Mouse (Mus musculus) T-helper 1 cell (primary cell): ENCODE data around the gene Ankrd27.

Experiments
- in situ Hi-C: fragments of 300-600 bp; cut with MboI, MseI; formaldehyde crosslinking; loops from one replicate; pipeline ENCODE4 v1.15.1; 2025; ENCODE audit warnings: high pct_unique_total_duplicates

The Ankrd27 gene

DNA sequence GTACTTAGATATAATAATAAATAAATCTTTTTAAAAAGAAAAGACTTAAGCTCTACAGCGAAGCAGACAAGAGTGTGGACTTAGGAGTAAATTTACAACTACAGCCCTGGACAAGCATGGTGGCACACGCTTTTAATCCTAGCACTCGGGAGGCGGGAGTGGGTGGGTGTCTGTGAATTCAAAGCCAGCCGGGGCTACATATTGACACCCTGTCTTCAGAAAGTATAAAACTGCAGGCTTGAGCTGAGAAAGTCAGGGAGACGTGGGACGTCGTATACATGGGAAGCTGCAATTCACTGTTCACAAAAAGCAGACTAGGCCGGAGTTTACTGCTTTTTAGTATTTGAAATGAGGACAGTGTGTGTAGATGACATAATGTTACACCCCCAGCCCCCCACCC is 50.8 kb downstream of the Ankrd27 start:
- in situ Hi-C loops = no loop called here

DNA sequence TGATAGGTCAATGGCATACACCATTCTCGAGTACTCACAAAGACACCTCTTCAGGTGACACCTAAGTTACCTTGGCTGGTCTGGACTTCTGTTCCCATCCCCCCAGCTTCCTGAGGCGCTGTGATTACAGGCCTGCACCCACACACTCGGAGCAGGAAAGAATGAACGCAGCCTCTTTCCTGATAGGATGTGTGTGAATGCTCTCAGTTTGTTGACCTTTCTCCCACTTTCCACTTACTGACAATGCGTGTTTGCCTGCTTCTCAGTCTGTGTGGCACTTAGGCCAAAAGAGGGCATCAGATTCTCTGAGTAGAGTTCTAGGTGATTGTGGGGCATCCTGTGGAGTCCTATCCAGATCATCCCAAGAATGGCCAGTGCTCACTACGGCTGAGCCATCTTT is 54.0 kb downstream of the Ankrd27 start:
- in situ Hi-C loops = no loop called here

DNA sequence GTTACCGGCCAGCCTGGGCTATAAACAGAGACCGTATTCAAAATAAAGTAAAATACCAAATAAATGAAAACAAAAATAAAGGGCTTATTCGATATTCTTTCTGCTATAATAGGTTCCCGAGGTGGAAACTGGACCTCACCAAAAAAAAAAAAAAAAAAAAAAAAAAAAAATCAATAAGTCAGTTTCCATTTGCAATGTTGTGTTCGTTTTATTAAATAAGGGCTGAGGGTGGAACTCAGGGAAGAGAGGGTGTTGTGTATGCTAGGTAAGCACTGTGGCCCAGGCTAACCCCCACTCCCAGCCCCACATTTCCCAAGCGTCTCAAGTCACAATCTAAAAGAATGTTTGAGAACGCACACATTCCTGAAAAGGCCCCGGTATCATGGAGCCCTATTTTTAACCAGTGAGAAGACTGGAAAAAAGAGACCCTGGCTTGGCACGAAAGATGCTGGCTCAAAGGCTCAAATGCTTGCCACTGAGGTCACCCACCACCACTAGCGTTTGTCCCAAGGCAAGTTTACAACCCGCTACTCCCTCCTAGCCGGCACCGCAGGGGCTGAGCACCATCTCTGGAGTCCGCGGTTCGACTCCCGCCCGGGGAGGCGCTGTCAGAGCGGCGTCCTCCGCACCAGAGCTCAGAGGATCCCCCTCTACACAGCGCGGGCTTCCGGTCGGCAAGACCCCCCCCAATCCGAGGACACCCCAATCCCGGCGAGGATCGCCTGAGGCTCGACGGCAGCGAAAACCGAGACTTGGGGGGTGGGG is 60.5 kb downstream of the Ankrd27 start:
- in situ Hi-C loops = no loop called here

DNA sequence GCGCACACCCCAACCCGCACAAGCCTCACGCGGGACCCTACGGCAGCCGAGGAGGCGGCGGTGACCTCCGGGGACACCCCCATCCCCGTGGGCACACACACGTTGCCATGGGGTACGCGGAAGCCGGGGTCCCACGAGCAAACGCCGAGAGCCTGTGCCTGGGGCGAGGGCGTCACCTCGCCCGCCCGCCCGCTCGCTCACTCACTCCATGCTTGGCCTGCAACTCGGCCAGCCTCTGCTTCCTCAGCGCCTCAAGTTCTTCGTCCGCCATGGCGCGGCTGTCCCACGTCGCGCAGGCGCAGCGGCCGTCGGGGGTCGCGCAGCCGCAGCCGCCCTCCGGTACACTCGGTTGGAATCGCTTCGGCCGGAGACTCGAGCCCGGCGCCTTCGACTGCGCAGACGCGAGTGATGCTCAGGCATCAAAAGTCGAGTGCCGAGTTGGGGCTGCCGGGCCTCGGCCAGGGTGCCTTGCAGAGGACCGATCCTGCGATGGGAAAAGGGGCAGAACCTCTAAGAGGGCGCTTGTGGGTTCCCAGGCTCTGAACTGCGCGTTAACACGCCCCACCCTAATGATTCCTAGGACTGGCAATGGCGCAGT is 61.2 kb downstream of the Ankrd27 start, which contains the start of gene Pdcd5:
Gene Pdcd5, minus strand, starts transcription at position 421 of the 598 bp plus-strand sequence.
- in situ Hi-C loops = no loop called here

DNA sequence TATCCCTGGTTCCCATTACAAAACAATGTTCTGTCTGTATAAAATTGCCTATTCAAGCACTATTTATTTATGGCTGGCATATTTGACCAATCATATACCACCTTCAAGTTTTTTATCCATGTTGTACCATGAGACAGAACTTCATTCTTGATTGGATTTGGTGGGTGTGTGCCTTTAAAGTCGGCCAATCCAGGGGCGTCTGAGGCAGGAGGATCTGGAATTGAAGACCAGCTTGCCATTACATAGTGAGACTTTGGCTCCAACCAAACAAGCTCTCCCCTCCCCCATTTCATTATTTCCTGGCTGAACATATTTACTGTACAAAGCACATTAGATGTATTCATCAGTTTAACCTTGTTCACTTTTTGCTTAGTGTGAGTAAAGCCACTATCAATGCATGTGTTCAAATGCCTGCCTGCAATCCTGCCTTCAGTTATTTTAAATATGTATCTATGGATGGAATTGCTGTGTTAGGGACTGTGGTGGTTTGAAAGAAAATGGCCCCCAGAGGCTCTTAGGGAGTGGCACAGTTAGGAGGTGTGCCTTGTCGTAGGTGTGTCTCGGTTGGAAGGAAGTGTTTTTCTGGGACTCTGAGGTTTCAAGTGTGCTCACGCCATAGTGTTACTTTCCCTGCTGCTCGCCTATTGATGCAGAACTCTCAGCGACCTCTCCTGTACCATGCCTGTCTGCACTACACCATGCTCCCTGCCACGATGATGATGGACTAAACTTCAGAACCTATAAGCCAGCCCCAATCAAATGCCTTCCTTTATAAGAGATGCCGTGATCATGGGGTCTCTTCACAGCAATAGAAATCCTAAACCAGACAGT is 62.4 kb downstream of the Ankrd27 start:
- in situ Hi-C loops = no loop called here

DNA sequence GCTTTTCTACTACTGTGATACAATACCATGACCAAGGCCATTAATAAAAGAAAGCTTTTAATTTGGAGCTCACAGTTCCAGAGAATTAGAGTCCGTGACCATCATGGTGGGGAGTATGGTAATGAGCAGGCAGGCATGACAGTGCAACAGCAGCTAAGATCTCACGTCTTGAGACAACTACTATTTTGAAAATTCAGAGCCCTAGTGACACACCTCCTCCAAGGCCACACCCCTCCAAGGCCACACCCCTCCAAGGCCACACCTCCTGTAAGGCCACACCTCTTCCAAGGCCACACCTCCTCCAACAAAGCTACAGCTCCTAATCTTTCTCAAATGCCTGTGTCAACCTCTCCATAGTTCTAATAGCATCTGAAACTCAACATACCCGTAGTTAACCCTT is 63.0 kb downstream of the Ankrd27 start:
- in situ Hi-C loops = no loop called here

DNA sequence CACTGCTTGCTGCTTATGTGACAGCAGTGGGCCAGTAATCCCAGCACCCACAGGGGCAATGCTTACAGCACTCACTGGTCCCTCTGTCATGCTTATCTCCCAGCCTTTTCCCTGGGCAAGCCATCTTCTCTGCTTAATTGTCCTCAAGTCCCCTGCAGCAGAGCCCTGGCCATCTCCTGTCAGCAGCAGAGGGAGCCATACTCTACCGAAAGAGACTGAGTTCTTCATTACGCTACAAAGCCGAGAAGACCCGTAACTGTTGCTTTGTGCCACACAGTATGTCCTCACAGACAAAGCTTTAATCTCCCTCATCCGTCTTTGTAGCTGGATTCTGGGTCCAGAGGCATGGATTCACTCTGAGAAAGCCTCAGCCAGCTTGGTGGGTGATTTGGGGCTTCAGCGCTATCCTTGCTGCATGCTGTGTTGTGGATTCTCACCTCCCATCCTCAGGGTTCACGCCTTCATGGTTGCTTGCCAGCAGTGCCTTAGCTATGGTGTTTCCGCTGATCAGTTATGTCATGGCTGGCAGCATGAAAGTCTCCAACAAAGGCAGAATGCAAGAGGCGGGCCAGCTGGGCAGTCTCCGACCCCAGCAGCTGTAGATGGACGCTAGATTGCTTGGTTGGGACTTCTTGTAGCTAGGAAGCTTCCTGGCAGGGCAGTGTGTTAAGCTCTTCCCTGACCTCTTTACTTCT is 64.8 kb downstream of the Ankrd27 start:
- in situ Hi-C loops = loop anchor here (25.0 kb wide), 1 partner anchor 1711 kb away; no protein-coding TSS in a partner anchor

DNA sequence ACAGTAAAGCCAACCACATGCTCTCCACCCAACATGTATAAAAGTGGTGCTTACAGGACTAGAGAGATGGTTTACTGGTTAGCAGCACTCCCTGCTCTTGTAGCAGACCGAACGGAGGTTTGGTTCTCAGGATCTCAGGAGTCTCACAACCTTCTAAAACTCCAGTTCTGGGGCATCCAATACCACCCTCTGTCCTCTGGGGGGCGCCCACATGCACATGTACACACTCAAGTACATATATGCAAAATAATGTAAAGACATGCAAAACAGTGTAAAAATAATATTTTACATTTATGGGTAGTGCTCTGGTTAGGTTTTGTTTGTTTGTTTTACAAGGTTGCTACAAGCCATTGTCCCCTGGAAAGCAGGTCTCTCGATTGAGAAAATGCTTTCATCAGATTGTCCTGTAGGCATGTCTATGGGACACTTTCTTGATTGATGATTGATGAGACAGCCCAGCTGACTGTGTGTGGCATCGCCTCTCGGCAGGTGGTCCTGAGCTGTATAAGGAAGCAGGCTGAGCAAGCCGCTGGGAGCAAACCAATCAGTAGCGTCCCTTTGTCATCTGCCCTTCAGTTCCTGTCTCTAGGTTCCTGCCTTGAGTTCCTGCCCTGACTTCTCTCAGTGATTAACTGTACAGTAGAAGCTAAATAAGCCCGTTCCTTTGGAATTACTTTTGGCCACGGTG is 65.7 kb downstream of the Ankrd27 start:
- in situ Hi-C loops = loop anchor here (25.0 kb wide), 1 partner anchor 1711 kb away; no protein-coding TSS in a partner anchor

DNA sequence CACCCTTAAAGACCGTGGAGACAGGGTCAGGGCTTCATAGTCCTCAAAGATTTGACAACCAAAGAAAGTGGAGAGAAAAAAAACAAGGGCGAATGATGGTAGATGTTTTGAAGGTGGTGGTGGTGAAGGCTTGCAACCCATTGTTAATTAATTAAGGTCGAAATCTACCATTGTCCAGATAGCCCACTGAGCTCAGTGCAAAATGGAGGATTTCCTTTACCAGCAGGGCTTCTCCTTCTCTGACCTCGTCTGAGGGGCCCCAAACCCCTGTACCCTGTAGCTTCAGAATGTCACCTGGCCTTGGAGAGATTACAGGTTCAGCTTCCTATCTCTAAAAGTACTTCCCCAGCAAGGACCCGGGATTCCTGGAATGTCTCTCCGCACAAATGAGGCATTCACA is 71.8 kb downstream of the Ankrd27 start:
- in situ Hi-C loops = loop anchor here (25.0 kb wide), 1 partner anchor 1704 kb away; no protein-coding TSS in a partner anchor

DNA sequence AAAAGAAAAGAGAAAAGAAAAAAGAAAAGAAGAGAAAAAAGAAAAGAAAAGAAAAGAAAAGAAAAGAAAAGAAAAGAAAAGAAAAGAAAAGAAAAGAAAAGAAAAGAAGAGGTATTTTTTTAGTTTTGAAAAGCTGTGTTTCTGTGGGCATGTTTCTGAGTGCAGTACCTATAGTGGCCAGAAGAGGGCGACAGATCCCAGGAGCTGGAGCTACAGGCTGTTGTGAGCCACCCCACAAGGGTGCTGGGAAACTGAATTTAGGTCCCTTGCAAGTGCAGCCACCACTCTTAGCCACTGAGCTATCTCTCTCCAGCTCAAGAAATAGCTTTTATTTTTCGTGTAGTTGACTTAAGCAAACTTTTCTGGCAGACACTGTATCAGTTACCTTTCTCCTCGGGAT is 73.1 kb downstream of the Ankrd27 start:
- in situ Hi-C loops = loop anchor here (25.0 kb wide), 1 partner anchor 1703 kb away; no protein-coding TSS in a partner anchor

DNA sequence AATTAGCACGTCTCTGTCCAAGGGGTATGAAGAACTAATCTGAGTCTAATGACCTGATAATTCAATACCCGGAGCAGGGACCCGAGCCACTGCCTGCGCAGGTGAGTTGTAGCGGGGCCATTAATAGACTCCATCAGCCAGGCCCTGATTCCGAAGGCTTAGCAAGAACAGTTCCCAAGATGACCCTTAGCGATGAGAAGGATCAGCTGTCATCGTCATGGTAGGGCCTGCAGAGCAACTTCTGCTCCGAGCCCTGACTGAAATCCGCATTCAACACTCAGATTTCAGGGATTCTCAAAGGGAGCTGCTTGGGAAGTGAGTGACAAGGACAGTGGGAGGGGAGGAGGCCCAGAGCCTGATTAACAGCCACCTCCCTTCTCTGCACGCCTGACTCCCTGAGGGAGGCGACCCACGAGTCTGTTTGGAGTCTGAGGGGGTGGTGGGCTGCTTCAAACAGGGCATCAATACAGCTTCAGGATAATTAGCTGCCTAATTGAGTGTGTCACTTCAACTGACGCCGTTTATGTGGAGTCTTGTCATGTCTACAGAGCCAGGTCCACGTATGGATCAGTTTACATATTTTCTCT is 77.8 kb downstream of the Ankrd27 start:
- in situ Hi-C loops = loop anchor here (25.0 kb wide), 1 partner anchor 1698 kb away; no protein-coding TSS in a partner anchor

DNA sequence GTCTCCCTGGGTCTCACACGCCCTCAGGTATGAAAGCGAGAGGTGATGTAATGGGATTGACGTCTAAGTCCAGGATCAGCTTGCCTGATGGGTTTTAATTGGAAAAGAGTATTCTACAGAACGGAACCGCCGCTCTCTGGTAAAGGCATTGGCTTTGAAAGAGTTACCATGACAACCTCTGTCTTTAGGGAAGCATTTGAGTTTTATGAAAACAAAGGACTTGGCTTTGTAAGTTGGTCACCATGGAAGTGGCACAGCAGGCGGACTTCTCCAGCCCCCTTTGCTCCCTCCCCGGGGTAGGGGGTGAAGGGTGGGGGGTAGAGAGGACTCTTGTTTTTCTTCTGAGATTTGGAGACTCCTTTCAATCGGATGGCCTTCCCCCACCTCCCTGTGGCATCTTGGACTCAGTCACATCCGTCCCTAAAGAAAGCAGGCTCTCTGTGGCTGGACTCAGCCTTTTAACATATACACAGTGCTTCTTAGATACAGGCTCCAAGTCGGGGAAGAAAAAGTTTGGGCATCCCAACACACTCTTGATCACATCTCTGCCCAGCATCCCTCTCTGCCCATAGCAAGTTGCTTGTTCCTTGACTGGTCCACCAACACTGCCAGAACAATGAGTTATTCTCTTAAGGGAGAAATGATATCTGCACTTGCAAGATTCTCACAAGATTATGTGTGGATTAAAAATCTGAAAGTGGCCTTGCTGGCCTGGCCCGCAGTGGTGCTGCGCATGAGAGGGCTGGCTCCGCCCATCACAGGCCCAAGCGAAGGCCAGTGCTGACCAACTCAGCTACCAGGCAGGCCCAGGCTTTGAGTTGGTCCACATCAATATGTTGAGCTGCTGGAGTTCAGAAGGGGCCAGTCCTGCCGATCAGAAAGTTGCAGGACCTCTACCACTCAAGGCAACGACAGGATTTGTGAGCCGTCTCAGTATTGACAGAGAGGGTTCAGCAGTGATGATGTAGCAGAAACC is 82.3 kb downstream of the Ankrd27 start:
- in situ Hi-C loops = loop anchor here (25.0 kb wide), 1 partner anchor 1694 kb away; no protein-coding TSS in a partner anchor

DNA sequence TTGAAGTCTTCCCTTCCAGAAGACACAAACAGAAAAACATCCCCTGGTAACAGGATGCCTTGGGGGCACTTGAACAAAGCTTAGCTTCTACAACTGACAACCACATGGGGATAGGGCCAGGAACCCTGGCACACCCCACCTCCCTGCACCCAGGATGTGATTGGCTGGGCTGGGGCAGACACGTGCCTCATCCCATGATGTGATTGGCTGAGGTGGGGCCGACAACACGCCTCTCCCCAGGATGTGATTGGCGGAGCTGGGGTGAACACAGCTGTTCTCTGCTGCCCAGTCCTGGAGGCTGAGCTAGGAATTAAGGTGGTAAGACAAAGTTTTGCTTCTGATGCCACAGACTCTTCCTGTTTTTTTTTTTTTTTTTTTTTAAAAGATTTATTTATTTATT is 92.9 kb downstream of the Ankrd27 start:
- in situ Hi-C loops = no loop called here

DNA sequence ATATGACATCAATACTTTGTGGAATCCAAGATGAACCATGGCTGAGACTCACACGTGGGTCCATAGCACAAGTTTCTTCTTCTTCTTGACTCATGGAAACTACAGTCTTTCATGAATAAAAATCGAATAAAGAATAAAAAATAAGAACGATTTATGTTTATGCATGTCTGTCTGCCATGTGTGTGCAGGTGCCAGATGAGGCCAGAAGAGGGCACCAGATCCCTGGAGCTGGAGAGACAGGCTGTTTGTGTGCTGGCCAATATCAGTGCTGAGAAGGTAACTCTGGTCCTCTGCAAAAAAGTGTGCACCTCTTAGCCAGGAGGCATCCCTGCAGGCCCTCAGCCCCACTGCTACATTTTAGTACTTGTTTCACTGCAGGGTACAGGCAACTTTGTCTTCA is 95.5 kb downstream of the Ankrd27 start:
- in situ Hi-C loops = no loop called here

DNA sequence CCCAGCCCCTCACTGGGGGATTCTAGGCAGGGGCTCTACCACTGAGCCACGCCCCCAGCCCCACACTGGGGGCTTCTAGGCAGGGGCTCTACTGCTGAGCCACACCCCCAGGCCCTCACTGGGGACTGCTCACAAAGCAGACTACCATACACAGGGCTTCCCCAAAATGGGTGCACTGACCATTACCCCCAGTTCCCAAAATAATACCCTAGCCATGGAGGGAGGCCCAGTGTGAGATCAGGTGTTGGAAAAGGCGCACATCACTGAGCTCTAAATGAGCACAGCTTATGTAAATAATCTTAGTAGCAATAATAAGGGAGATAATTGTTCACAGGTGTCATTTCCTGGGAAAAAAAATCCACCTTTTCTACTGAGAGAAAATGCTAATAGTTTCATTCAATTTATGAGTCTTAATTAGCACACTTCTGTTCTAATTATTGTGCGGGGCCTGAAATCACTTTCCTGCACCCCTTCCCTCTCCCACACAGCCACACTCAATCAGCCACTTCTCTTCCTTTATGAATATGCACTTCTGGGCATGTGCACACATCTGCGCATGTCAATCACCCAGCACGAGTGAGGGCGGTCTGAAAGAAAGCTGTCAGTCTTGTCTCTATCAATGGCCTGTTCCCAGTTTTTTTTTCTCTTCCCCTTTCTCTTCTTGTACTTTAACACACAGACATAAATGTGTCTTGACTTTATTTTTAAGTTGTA is 97.5 kb downstream of the Ankrd27 start:
- in situ Hi-C loops = no loop called here

DNA sequence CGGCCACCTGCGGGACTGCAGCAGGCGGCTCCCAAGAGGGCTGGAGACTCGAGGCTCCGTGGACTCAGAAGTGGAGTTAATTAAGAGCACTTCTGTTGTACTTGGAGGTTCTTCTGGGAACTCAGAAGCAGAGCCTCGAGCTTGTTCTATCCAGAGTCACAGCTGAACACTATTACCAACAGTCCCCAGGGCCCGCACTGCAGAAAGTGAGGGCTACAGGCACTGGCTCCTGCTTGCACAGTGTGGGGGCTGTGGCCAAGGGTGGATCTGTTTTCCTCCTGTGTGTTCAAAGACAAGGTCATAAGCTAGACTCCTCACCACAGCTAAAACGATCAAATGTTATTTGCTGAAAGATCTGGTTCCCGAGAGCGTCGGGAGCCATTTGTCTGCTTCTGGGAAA is 100.2 kb downstream of the Ankrd27 start:
- in situ Hi-C loops = loop anchor here (5.0 kb wide), 1 partner anchor 171 kb away; no protein-coding TSS in a partner anchor

DNA sequence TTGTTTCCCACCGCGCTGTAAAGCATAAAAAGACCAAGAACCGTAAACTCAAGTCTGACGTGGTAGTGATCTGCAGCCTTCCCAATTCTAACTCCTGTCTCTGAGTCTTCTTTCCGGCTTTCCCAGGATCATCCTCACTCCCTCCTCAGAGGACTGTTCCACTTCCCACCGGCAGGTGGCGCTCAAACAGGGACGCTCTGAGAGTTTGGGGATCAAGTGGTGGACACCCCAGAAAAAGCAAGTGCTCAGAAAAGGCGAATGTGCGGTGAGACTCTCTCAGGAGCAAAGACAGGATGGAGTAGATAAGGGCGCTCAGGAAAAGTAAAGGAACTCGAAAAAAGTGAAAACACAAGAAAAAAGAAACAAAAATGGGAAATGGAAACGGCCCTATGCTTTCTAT is 100.7 kb downstream of the Ankrd27 start:
- in situ Hi-C loops = loop anchor here (5.0 kb wide), 1 partner anchor 171 kb away; no protein-coding TSS in a partner anchor

DNA sequence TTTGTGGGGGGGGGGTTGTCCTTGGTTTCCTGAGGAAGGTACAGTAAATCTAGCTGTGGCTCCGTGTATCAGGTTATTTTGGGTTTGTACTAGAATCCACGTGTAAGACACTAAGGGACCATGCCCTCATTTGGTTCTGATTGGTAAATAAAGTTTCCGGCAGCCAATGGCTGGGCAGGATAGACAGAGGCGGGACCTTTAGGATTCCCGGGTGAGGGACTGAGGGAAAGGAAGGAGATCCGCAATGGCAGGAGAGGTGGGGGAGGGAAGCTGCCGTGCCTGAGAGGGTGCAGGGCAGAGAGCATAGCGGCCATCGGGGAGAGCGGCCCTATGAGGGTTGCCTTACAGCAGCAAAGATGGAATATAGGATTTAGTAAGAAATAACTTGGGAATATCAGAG is 101.2 kb downstream of the Ankrd27 start:
- in situ Hi-C loops = loop anchor here (5.0 kb wide), 1 partner anchor 170 kb away; no protein-coding TSS in a partner anchor
